Mouse (Mus musculus) heart, adult 2 months (tissue): ENCODE measurements around the gene Odaph. TPM values are rescaled to one million over a fixed set of nuclear protein-coding genes. Genes with fewer than 3 reads are reported as not detected.
A peak's percentile ranks its signal among the peaks of the same experiment; 100 is the strongest.

Experiments used
- DNase-seq, 2 experiments: peaks; one replicate each; pipeline ENCODE4 v3.0.0; 2021
- H3K27ac ChIP-seq: fragments of 200-600 bp; 2 replicates; pipeline ENCODE4 v1.8.1; 2022
- H3K27me3 ChIP-seq: fragments of 200-500 bp; 2 replicates; pipeline ENCODE4 v1.6.1; 2012; ENCODE audit warnings: mild to moderate bottlenecking, low read length, inconsistent platforms, mixed read lengths; ENCODE audit not compliant: control insufficient read depth, insufficient read depth
- H3K36me3 ChIP-seq: fragments of 200-500 bp; 2 replicates; pipeline ENCODE4 v1.6.1; 2012; ENCODE audit warnings: low read length, inconsistent platforms; ENCODE audit not compliant: control insufficient read depth, insufficient read depth
- H3K4me1 ChIP-seq: fragments of 200-500 bp; 2 replicates; pipeline ENCODE4 v1.6.1; 2011; ENCODE audit warnings: low read length; ENCODE audit not compliant: control insufficient read depth, insufficient read depth
- H3K4me3 ChIP-seq: fragments of 200-600 bp; 2 replicates; pipeline ENCODE4 v1.8.1; 2022
- H3K79me2 ChIP-seq: fragments of 200-500 bp; replicated peaks from 2 replicates; pipeline ENCODE4 v1.6.1; 2012; ENCODE audit warnings: mild to moderate bottlenecking, inconsistent platforms, low read length, moderate library complexity, mixed read lengths; ENCODE audit not compliant: control insufficient read depth, insufficient read depth
- H3K9ac ChIP-seq: fragments of 200-500 bp; 2 replicates; pipeline ENCODE4 v1.6.1; 2012; ENCODE audit warnings: low read depth, mild to moderate bottlenecking, control low read depth, inconsistent platforms, low read length, mixed read lengths
- CTCF ChIP-seq: fragments of 200-600 bp; IDR thresholded peaks from 2 replicates; pipeline ENCODE4 v1.8.1; 2022; ENCODE audit warnings: antibody characterized with exemption, mild to moderate bottlenecking, moderate library complexity
- EP300 ChIP-seq: fragments of 200-500 bp; IDR thresholded peaks from 2 replicates; pipeline ENCODE4 v1.6.1; 2011; ENCODE audit warnings: low read depth, low read length, control low read depth; ENCODE audit not compliant: insufficient read depth
- POLR2A ChIP-seq: fragments of 200-500 bp; IDR thresholded peaks from 2 replicates; pipeline ENCODE4 v1.6.1; 2011; ENCODE audit warnings: mild to moderate bottlenecking, low read depth, low read length, control low read depth; ENCODE audit not compliant: insufficient read depth
- WGBS: fragments of 180-500 bp; shearing (Covaris S2); methylation state at CpG from one replicate; pipeline ENCODE4 v1.1.7; 2018; 5-methylcytosine and 5-hydroxymethylcytosine counted together
- intact Hi-C: fragments of 180-260 bp; cut with DNase I; formaldehyde crosslinking; loops from one replicate; pipeline ENCODE4 v1.15.1; 2025
- polyA plus RNA-seq: library from polyadenylated mRNA; depleted of rRNA; stranded (reverse); fragments of >200 nt; gene quantifications from 2 replicates; pipeline ENCODE4 v1.2.3, GENCODE M21; 2012
- total RNA-seq, 2 experiments: library from RNA; stranded (reverse); gene quantifications; 2 replicates each; pipeline ENCODE4 v1.2.3; 2021

The Odaph gene
- total and polyA plus RNA-seq, 3 experiments = not detected

GRCm38 (mm10) chr5:91959096-91959495 lies 28.2 kb upstream of the Odaph start:
- Histone ChIP-seq H3K27ac (no peak overlapping the region), H3K4me3 (no peak overlapping the region), H3K4me1 (peaks cover 8% of the 10 kb centered on the region), H3K79me2 (peaks cover 5% of the 10 kb centered on the region; the same call in 1 of the 2 replicates), H3K36me3 (peaks cover 26% of the 10 kb centered on the region), H3K27me3 (no peaks in the 10 kb centered on the region), H3K9ac (no peak overlapping the region)
- no peak for DNase-seq
- 63% methylated on average over 1 of the region's 1 CpGs for WGBS
- intact Hi-C loops = no loop called here
- TF ChIP-seq EP300 = no peak
- TF ChIP-seq POLR2A = no peak
- TF ChIP-seq CTCF = no peak

GRCm38 (mm10) chr5:91959986-91960385 lies 27.3 kb upstream of the Odaph start:
- no peak for DNase-seq
- H3K79me2 ChIP-seq = peaks cover 5% of the 10 kb centered on the region; the same call in 1 of the 2 replicates
- 67% methylated on average over 1 of the region's 1 CpGs for WGBS
- H3K27me3 ChIP-seq = no peaks in the 10 kb centered on the region
- no peak overlapping the region; the same call in 1 of the 2 replicates for H3K27ac ChIP-seq
- intact Hi-C loops = loop anchor here (5.0 to 10.0 kb wide), 2 partner anchors 177 to 545 kb away; partner anchors contain the start of genes Scarb2 and Uso1
- H3K9ac ChIP-seq = no peak overlapping the region
- TF ChIP-seq POLR2A (no peak), EP300 (no peak), CTCF (no peak)
- H3K4me1 ChIP-seq = peaks cover 8% of the 10 kb centered on the region
- peaks cover 26% of the 10 kb centered on the region for H3K36me3 ChIP-seq
- H3K4me3 ChIP-seq = no peak overlapping the region

GRCm38 (mm10) chr5:91960606-91961254 lies 26.5 kb upstream of the Odaph start:
- peaks cover 8% of the 10 kb centered on the region for H3K4me1 ChIP-seq
- intact Hi-C loops = loop anchor here (5.0 to 10.0 kb wide), 2 partner anchors 177 to 544 kb away; partner anchors contain the start of genes Scarb2 and Uso1
- peak overlapping the region; percentile 17; the same call in 1 of the 2 replicates for H3K4me3 ChIP-seq
- WGBS = 15% methylated on average over 3 of the region's 3 CpGs
- H3K9ac ChIP-seq = peak overlapping the region; percentile 14
- H3K36me3 ChIP-seq = peaks cover 25% of the 10 kb centered on the region
- H3K27ac ChIP-seq = peak overlapping the region; percentile 37
- peak in 1 of 2 experiments; percentile 7 for DNase-seq
- H3K27me3 ChIP-seq = no peaks in the 10 kb centered on the region
- TF ChIP-seq POLR2A = no peak
- no peak for TF ChIP-seq EP300
- TF ChIP-seq CTCF = no peak
- peaks cover 5% of the 10 kb centered on the region; the same call in 1 of the 2 replicates for H3K79me2 ChIP-seq

GRCm38 (mm10) chr5:91961370-91961769 lies 25.9 kb upstream of the Odaph start:
- intact Hi-C loops = loop anchor here (5.0 to 10.0 kb wide), 2 partner anchors 176 to 543 kb away; partner anchors contain the start of genes Scarb2 and Uso1
- TF ChIP-seq POLR2A = no peak
- TF ChIP-seq EP300 = no peak
- no peak for TF ChIP-seq CTCF
- H3K79me2 ChIP-seq = peaks cover 5% of the 10 kb centered on the region; the same call in 1 of the 2 replicates
- H3K4me3 ChIP-seq = peak overlapping the region; percentile 83
- H3K4me1 ChIP-seq = peaks cover 8% of the 10 kb centered on the region
- 70% methylated on average over 1 of the region's 1 CpGs for WGBS
- peak overlapping the region; percentile 99 for H3K27ac ChIP-seq
- H3K27me3 ChIP-seq = no peaks in the 10 kb centered on the region
- H3K36me3 ChIP-seq = peaks cover 24% of the 10 kb centered on the region
- H3K9ac ChIP-seq = no peak overlapping the region; the same call in none of the 2 replicates
- peak in 1 of 2 experiments; percentile 7 for DNase-seq

- Histone ChIP-seq H3K79me2 (peaks cover 5% of the 10 kb centered on the region; the same call in 1 of the 2 replicates), H3K9ac (peak overlapping the region; percentile 83), H3K27me3 (no peaks in the 10 kb centered on the region), H3K4me1 (peaks cover 8% of the 10 kb centered on the region), H3K4me3 (peak overlapping the region; percentile 83), H3K36me3 (peaks cover 24% of the 10 kb centered on the region), H3K27ac (peak overlapping the region; percentile 99)
- no peak for DNase-seq
- WGBS = under 1% methylated on average over 14 of the region's 14 CpGs
- TF ChIP-seq CTCF (no peak), EP300 (no peak), POLR2A (no peak)
- intact Hi-C loops = loop anchor here (2.0 to 10.0 kb wide), 4 partner anchors 81 to 543 kb away; partner anchors contain the start of genes Cdkl2, G3bp2, Scarb2 and Uso1
Measured at GRCm38 (mm10) chr5:91962259-91962638, 25.0 kb upstream of the Odaph start.
